Mouse (Mus musculus): Measurements from ENCODE around the gene Kif16b. TPM values are rescaled to one million over a fixed set of nuclear protein-coding genes. Genes with fewer than 3 reads are reported as not detected.
"Not testable (repeated sequence)": the region's sequence is repeated elsewhere in the genome, so short reads cannot be mapped to it uniquely, and the experiment has no call there.

Kif16b gene
- total RNA-seq, 4 experiments from 2014 or later = 11.7 to 14.2 (median 13.6) TPM

GRCm38 (mm10) chr2:142599235-142599634 is 302.1 kb downstream of the Kif16b start:
- DNase-seq (ENCODE audit: low spot score in 2 of 2) = no peak

GRCm38 (mm10) chr2:142596176-142597170 is 304.9 kb downstream of the Kif16b start:
- no peak for DNase-seq (ENCODE audit: low spot score in 2 of 2)

- DNase-seq (ENCODE audit: low spot score in 2 of 2) = no peak
These were observed 310.4 kb downstream of the Kif16b start for GRCm38 (mm10) chr2:142590938-142591337.

GRCm38 (mm10) chr2:142590284-142590724 is 311.0 kb downstream of the Kif16b start:
- DNase-seq (ENCODE audit: low spot score in 2 of 2) = no peak

- DNase-seq (ENCODE audit: low spot score in 2 of 2) = no peak
These were observed 311.7 kb downstream of the Kif16b start for GRCm38 (mm10) chr2:142589403-142590283.

GRCm38 (mm10) chr2:142585845-142586244 is 315.5 kb downstream of the Kif16b start:
- DNase-seq (ENCODE audit: low spot score in 2 of 2) = no peak

GRCm38 (mm10) chr2:142584851-142585737 is 316.2 kb downstream of the Kif16b start:
- no peak for DNase-seq (ENCODE audit: low spot score in 2 of 2)

- no peak for DNase-seq (ENCODE audit: low spot score in 2 of 2)
These were observed 320.9 kb downstream of the Kif16b start for GRCm38 (mm10) chr2:142580449-142580848.

- not testable (repeated sequence) for DNase-seq (ENCODE audit: low spot score in 2 of 2)
These were observed 323.9 kb downstream of the Kif16b start for GRCm38 (mm10) chr2:142577414-142577813.

GRCm38 (mm10) chr2:142569771-142570170 is 331.6 kb downstream of the Kif16b start:
- DNase-seq (ENCODE audit: low spot score in 2 of 2) = no peak

Other genes starting within 250 kb of the Kif16b start
- gene Snrpb2, start 161.5 kb upstream of the Kif16b start, total RNA-seq (2022) = 10 to 100 TPM; 36.1 to 40.8 (median 37.4) TPM
- not detected for gene Otor, start 176.9 kb upstream of the Kif16b start, total RNA-seq (2022)

All from layer of hippocampus, adult 8-10 months (tissue).